Mouse (Mus musculus): Measurements from ENCODE around the gene Fam69b. TPM values are rescaled to one million over a fixed set of nuclear protein-coding genes. Genes with fewer than 3 reads are reported as not detected.

Gene Fam69b
- total RNA-seq, 2 experiments from 2014 or later: 22.0 to 22.2 TPM

GRCm38 (mm10) chr2:26625419-26625818 lies 2.8 kb upstream of the Fam69b start:
- no peak for DNase-seq

- no peak for DNase-seq
Observed at GRCm38 (mm10) chr2:26626081-26626480, 2.2 kb upstream of the Fam69b start.

GRCm38 (mm10) chr2:26628792-26629437 lies 658 bp downstream of the Fam69b start:
- DNase-seq: no peak

- no peak for DNase-seq
Observed at GRCm38 (mm10) chr2:26632541-26633395, 4.5 kb downstream of the Fam69b start.

GRCm38 (mm10) chr2:26633953-26634530 lies 5.8 kb downstream of the Fam69b start:
- DNase-seq: no peak

GRCm38 (mm10) chr2:26634629-26635488 lies 6.6 kb downstream of the Fam69b start:
- no peak for DNase-seq

GRCm38 (mm10) chr2:26635489-26636324 lies 7.5 kb downstream of the Fam69b start:
- DNase-seq: no peak

- no peak for DNase-seq
Observed at GRCm38 (mm10) chr2:26636325-26636635, 8.0 kb downstream of the Fam69b start.

GRCm38 (mm10) chr2:26637316-26637932 lies 9.2 kb downstream of the Fam69b start:
- DNase-seq: no peak

GRCm38 (mm10) chr2:26638039-26638438 lies 9.8 kb downstream of the Fam69b start:
- DNase-seq: no peak

GRCm38 (mm10) chr2:26638572-26638971 lies 10.3 kb downstream of the Fam69b start:
- DNase-seq: no peak

- peak; percentile 49 to 54 for DNase-seq
Observed at GRCm38 (mm10) chr2:26639083-26639482, 10.8 kb downstream of the Fam69b start.

- peak; percentile 96 to 99 for DNase-seq
Observed at GRCm38 (mm10) chr2:26639838-26640830, 11.9 kb downstream of the Fam69b start.

GRCm38 (mm10) chr2:26641006-26641647 lies 12.9 kb downstream of the Fam69b start:
- DNase-seq: no peak

GRCm38 (mm10) chr2:26643942-26644341 lies 15.7 kb downstream of the Fam69b start:
- no peak for DNase-seq

GRCm38 (mm10) chr2:26646643-26647293 lies 18.5 kb downstream of the Fam69b start:
- DNase-seq: peak; percentile 76 to 78

GRCm38 (mm10) chr2:26654687-26655086 lies 26.4 kb downstream of the Fam69b start:
- DNase-seq: no peak

- DNase-seq: no peak
Observed at GRCm38 (mm10) chr2:26657426-26657825, 29.2 kb downstream of the Fam69b start.
